Mouse (Mus musculus): ENCODE measurements around the gene Il1f9. TPM values are rescaled to one million over a fixed set of nuclear protein-coding genes. Genes with fewer than 3 reads are reported as not detected.
"Not testable (repeated sequence)": the region's sequence is repeated elsewhere in the genome, so short reads cannot be mapped to it uniquely, and the experiment has no call there.

The Il1f9 gene
- not detected for total RNA-seq (2021)
- long read RNA-seq = 0 reads

DNA sequence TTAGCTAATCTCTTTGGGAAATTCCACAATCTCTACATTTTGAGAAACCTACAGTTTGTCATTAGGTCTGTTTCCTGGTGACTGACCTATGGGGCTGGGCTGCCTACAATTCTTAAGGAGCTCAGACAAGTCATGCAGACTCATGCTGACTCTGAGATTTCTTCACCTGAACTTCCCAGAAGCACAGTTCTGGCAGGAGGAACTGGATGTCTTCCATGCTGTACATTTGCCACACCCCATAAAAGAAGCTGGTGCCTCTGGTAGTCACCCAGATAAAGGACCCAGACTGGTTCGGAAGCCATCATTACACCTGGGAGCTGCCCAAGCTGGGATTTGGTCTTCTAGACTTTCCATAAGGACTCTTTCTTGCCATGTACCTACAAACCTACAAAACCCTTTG lies at the start of gene Il1f9:
Gene Il1f9 (plus strand): TSS at position 301 of the 400 bp plus-strand sequence.
- no peak for DNase-seq (ENCODE audit: low spot score in 2 of 2)

DNA sequence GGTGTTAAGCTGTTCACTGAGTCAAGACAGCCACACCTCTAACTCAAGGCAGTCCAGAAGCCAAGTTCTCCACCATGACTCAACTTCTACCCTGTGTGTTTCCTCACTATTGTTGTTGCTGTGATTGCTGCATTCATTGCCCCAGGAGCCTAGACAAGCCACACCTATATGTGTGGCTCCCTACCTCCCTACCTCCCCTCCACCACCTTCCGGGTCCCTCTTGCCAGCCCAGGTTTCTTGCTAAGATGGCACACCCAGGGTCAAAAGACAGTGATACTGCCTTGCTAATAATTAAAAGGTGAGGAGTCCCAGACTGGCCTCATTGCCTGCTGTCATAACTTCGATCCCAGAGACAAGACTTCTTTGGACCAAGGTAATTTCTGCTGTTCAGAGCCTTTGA lies 33.4 kb upstream of the Il1f9 start, which contains the start of gene Il1f8:
Gene Il1f8 (plus strand): TSS at position 301 of the 400 bp plus-strand sequence.
- DNase-seq (ENCODE audit: low spot score in 2 of 2) = no peak

DNA sequence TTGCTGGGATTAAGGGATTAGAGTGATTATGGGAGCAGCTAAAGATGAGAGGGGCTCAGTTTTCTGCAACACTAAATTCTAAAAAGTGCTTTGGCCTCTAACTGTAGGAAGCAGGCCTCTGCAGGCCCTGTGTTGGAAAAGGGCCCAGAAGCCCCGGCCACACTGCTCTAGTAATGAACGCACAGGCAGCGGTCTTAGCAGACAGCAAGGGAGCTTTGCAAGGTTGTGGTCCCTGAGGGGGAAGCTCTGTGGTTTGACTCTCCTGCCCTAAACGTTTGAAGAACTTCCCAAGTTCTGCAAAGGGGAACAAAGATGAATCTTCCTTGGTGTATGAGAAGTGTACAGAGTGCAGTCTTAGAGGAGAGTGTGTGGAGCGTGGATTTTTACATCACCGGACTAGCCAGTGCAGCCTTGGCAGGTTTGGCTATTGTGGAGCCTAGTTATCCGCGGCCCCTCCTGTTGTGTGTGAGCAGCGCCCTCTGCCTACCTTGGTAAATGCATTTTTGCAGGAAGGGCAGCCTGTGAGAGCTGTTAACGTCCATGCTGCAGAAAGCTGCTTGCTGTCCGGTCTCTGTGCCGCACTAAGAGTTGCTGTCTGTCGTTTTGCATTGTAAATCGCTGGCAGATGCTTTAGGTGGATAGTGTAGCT lies 4.5 kb upstream of the Il1f9 start:
- DNase-seq (ENCODE audit: low spot score in 2 of 2) = peak; percentile 46 to 67

DNA sequence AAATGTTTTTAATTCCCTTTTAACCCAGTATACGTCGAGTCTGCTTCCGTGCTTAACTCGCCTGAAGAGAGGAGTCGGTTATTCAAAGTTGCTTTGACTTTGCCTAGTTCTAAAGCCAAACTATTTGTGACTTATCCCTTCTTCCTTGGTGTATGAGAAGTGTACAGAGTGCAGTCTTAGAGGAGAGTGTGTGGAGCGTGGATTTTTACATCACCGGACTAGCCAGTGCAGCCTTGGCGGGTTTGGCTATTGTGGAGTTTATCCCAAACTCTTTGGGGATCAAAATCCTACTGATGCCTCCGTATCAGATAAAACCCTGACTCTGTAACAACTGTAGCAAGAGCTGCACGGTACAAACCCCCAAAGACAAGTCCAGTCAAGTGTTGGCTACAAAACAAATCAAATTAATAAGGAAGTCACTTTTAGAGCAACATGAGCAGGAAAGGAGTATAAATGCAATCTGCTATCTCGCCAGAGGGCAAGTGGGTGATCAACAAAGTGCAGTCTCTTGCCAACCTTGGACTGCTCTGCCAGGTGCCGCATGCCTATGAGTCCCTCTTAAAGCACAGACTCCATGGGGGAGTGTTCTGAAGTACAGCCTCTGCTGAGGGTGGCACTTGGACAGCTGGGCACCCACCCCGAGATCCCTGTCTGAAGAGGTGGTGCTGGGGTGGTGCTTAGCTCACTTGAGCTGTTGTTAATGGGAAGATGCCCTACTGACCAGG lies 3.7 kb upstream of the Il1f9 start:
- DNase-seq (ENCODE audit: low spot score in 2 of 2) = not testable (repeated sequence)

DNA sequence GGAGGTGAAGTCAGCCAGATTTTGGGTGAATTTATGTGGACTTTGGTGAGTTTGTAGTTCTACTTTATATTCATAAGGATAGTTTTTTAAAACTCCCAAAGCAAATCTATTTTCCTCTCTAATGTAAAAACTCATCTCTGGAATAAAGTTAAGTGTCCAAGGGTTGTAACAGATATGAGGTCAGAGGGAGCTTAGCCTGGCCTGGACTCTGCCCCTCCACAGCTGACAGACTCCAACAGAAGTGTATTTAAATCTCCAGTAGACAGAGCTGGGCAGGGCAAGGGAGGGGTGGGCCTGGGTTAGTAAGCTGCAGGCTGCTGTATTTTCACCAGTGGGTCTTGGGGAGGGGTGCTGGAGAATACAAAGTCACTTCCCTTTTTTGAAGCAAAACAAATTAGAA lies 2.2 kb upstream of the Il1f9 start:
- DNase-seq (ENCODE audit: low spot score in 2 of 2) = not testable (repeated sequence)

DNA sequence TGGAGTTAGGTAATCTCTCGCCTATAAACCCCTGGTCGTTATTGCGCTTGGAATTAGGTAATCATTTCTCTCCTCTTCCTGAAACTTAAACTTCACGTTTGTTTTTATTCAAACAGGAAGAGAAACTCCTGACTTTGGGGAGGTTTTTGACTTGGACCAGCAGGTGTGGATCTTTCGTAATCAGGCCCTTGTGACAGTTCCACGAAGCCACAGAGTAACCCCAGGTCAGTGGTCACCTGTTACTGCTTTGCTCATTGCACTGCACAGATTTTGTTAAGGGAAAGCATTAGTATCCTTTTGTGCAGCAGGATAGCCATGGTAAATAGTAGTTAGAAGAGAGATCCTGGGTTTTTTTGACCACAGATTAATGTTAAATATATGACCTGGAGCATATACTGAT lies 1.3 kb downstream of the Il1f9 start:
- DNase-seq (ENCODE audit: low spot score in 2 of 2) = no peak

DNA sequence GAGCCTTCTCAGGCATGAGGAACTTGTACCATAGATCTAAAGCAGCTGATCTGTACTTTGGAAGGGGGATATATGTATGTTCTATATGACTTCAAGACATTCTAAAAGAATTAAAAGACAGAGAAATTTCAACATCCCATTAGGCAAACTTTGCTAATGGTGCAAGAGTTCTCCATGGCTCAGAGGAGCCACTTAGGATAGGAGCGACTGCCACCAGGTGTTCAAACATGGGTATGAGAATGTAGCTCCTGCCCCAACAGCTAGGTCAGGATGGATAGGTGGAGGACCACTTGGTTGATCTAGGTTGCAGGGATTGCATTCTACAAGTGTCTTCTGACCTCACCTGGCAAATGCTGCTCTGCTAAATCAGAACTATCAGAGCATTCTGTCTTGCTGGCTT lies 1.9 kb downstream of the Il1f9 start:
- DNase-seq (ENCODE audit: low spot score in 2 of 2) = no peak

DNA sequence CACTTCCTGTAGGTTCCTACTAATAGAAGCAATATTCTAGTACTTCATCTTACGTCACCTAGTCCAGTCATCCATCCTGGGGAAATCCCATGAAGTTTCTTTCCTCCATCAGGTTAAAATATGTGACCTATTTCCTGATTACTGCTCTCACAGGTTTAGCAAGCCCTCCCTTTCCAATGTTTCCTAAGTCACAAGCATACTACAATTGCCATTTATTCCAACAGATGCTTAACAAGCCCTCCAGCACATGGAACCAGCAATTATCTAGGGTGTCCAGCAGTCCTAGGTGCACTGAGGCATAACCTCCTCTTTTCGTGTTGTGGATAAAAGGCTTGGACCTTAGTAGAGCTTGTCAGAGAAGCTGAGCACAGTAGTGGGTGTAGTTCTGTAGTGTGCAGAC lies 28.8 kb downstream of the Il1f9 start, which contains the start of gene Il1f6:
Gene Il1f6 (plus strand): TSS at position 301 of the 400 bp plus-strand sequence.
- no peak for DNase-seq (ENCODE audit: low spot score in 2 of 2)

DNA sequence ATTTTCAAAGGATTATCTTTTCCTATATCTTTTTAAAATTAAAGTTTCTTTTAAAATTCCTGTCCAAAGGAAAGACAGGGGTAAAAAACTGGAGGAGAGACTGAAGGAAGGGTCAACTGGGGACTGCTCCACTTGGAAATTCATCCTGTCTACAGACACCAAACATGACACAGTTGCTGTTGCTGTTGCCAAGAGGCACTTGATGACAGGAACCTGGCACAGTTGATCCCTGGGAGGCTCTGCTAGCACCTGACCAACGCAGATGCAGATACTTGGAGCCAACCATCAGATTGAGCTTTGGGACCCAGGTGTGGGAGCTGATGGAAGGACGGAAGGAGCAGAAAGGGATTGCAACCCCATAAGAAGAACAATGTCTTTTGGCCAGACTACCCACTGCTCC lies 40.9 kb downstream of the Il1f9 start:
- DNase-seq (ENCODE audit: low spot score in 2 of 2) = no peak

Other genes with a start within 250 kb of the Il1f9 start
- gene Hnmt, start 137.1 kb upstream of the Il1f9 start, total RNA-seq (2021) = 10 to 100 TPM; 24.3 to 26.7 TPM
- gene Tbpl2, start 89.9 kb upstream of the Il1f9 start, total RNA-seq (2021) = not detected
- not detected for gene Il1f8, start 33.3 kb upstream of the Il1f9 start, total RNA-seq (2021)
- gene Il1f6, start 28.9 kb downstream of the Il1f9 start, total RNA-seq (2021) = not detected
- not detected for gene Il1f5, start 90.5 kb downstream of the Il1f9 start, total RNA-seq (2021)
- gene Il1f10, start 104.7 kb downstream of the Il1f9 start, total RNA-seq (2021) = not detected
- not detected for gene Il1rn, start 150.4 kb downstream of the Il1f9 start, total RNA-seq (2021)
- 1 to 10 TPM; 1.5 to 1.8 TPM for gene Psd4, start 181.1 kb downstream of the Il1f9 start, total RNA-seq (2021)